Mouse (Mus musculus) testis, adult 2 months (tissue): ENCODE measurements around the gene Mlc1.

Experiments used
- CTCF ChIP-seq: fragments of 200-500 bp; IDR thresholded peaks from 2 replicates; pipeline ENCODE4 v1.5.1; 2012; ENCODE audit warnings: low read depth, mild to moderate bottlenecking, inconsistent platforms, low read length, moderate library complexity; ENCODE audit not compliant: control insufficient read depth, insufficient read depth, insufficient replicate concordance
- POLR2A ChIP-seq: fragments of 200-500 bp; IDR thresholded peaks from 2 replicates; pipeline ENCODE4 v1.6.1; 2012; ENCODE audit warnings: low read depth, mild to moderate bottlenecking, inconsistent platforms, low read length, moderate library complexity; ENCODE audit not compliant: control insufficient read depth

GRCm38 (mm10) chr15:88917126-88917525 lies 61.7 kb downstream of the Mlc1 start:
- TF ChIP-seq CTCF, result no peak
- TF ChIP-seq POLR2A, result no peak
